26 mouse cellular contexts compared by ENCODE assay signal in the genomic region with DNA sequence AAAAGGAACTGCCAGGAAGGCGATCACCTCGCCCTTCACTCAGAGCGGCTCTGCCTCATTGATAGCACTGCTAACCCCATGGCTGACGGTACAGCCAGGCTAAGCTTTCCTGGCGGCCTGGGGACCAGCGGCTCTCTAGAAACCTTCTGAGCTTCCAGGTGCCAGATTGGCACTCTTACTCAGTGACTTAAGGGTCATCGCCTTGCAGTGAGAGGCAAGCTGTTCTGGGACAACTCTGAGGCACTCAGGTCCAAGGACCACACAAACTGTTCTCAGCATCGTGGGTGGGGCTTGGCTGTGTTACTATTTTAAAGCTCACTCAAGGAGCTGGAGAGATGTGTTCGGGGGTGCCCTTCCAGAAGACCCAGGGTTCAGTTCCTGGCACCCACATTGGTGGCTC. TPM values are rescaled to one million over a fixed set of nuclear protein-coding genes. Genes with fewer than 3 reads are reported as not detected.
DNase-seq lines count a peak whose midpoint lies in the region; ATAC-seq and TF ChIP-seq lines count a peak whose summit lies in the region.
"Had no signal": no experiment of that assay in that cellular context is flagged by ENCODE, and none has a peak within 500 bp of the region (broad histone marks: within the 10 kb centered on the region; RNA-seq: fewer than 3 reads in every experiment).

No protein-coding gene starts in this region.

- DNase-seq in forebrain, embryonic 11.5 days (ENCODE audit: low spot score) = no peak
- no peak for DNase-seq in layer of hippocampus, adult 2 months (ENCODE audit: low spot score in 2 of 2)
- no peak for DNase-seq in layer of hippocampus, adult 9-11 months
- peak; percentile 73 for DNase-seq in lung, postnatal 36 days
- no peak for DNase-seq in lung, postnatal 10 days
- DNase-seq: adrenal gland, adult 2 months; embryo, embryonic 11 days; heart, adult 18-20 months; heart, postnatal 10 days; kidney, adult 8-10 months; kidney, postnatal 10 days; liver, embryonic 13.5 days; thymus, postnatal 36 days had no signal

- no peaks in the 10 kb centered on the region for H3K9me3 ChIP-seq in forebrain, embryonic 12.5 days
- no peaks in the 10 kb centered on the region for H3K9me3 ChIP-seq in forebrain, embryonic 11.5 days (ENCODE audit: control insufficient read depth, low read length)
- H3K9me3 ChIP-seq: embryonic facial prominence, embryonic 13.5 days; heart, embryonic 12.5 days; hindbrain, embryonic 10.5 days; intestine, embryonic 15.5 days; limb, embryonic 13.5 days; liver, embryonic 13.5 days; lung, embryonic 15.5 days; megakaryocyte, embryonic 14.5 days; midbrain, embryonic 13.5 days had no signal

- ATAC-seq in forebrain, embryonic 12.5 days (ENCODE audit: low FRiP score) = no peak
- no peak for ATAC-seq in forebrain, embryonic 11.5 days (replicated peaks; ENCODE audit: low FRiP score)
- ATAC-seq: hindbrain, embryonic 16.5 days; intestine, embryonic 15.5 days; midbrain, embryonic 13.5 days had no signal

- H3K4me3 ChIP-seq in forebrain, embryonic 12.5 days (replicated peaks) = no peak overlapping the region
- H3K4me3 ChIP-seq in forebrain, embryonic 11.5 days (ENCODE audit: low read depth, low read length) = no peak overlapping the region
- H3K4me3 ChIP-seq in layer of hippocampus, adult 2 months = no peak overlapping the region
- H3K4me3 ChIP-seq: embryonic facial prominence, embryonic 13.5 days; erythroblast, embryonic 14.5 days; heart, embryonic 12.5 days; hindbrain, embryonic 10.5 days; intestine, embryonic 15.5 days; limb, embryonic 13.5 days; liver, embryonic 13.5 days; lung, embryonic 15.5 days; megakaryocyte, embryonic 14.5 days; midbrain, embryonic 13.5 days had no signal

- H3K27me3 ChIP-seq in forebrain, embryonic 12.5 days = no peaks in the 10 kb centered on the region
- H3K27me3 ChIP-seq in forebrain, embryonic 11.5 days (ENCODE audit: control insufficient read depth, insufficient read depth, low read length) = no peaks in the 10 kb centered on the region
- H3K27me3 ChIP-seq: embryonic facial prominence, embryonic 13.5 days; heart, embryonic 12.5 days; intestine, embryonic 15.5 days; limb, embryonic 13.5 days; liver, embryonic 13.5 days; lung, embryonic 15.5 days; midbrain, embryonic 13.5 days had no signal

- peak overlapping the region; percentile 38; the same call in 1 of the 2 replicates for H3K27ac ChIP-seq in forebrain, embryonic 12.5 days
- no peak overlapping the region for H3K27ac ChIP-seq in forebrain, embryonic 11.5 days (ENCODE audit: low read depth, low read length)
- peak overlapping the region; percentile 51; the same call in 1 of the 2 replicates for H3K27ac ChIP-seq in layer of hippocampus, adult 2 months
- H3K27ac ChIP-seq: embryonic facial prominence, embryonic 13.5 days; hindbrain, embryonic 10.5 days; intestine, embryonic 15.5 days; limb, embryonic 13.5 days; liver, embryonic 13.5 days; lung, embryonic 15.5 days; midbrain, embryonic 13.5 days had no signal

- no peak overlapping the region for H3K4me2 ChIP-seq in forebrain, embryonic 12.5 days
- no peak overlapping the region for H3K4me2 ChIP-seq in forebrain, embryonic 11.5 days (ENCODE audit: low read depth, low read length, severe bottlenecking)
- H3K4me2 ChIP-seq: embryonic facial prominence, embryonic 13.5 days; heart, embryonic 12.5 days; intestine, embryonic 15.5 days; limb, embryonic 13.5 days; liver, embryonic 13.5 days; lung, embryonic 15.5 days; midbrain, embryonic 13.5 days had no signal

- H3K36me3 ChIP-seq in forebrain, embryonic 12.5 days (replicated peaks) = peaks cover 74% of the 10 kb centered on the region
- peaks cover 16% of the 10 kb centered on the region for H3K36me3 ChIP-seq in forebrain, embryonic 11.5 days (ENCODE audit: control insufficient read depth, insufficient read depth, low read length)

- H3K9ac ChIP-seq in forebrain, embryonic 12.5 days = no peak overlapping the region
- no peak overlapping the region for H3K9ac ChIP-seq in forebrain, embryonic 11.5 days (ENCODE audit: low read length)
- H3K9ac ChIP-seq: embryonic facial prominence, embryonic 13.5 days; heart, embryonic 12.5 days; intestine, embryonic 15.5 days; limb, embryonic 13.5 days; liver, embryonic 13.5 days; lung, embryonic 15.5 days; midbrain, embryonic 13.5 days had no signal

- H3K4me1 ChIP-seq in forebrain, embryonic 12.5 days = no peaks in the 10 kb centered on the region
- H3K4me1 ChIP-seq in forebrain, embryonic 11.5 days (replicated peaks; ENCODE audit: control insufficient read depth, insufficient read depth, low read length) = no peaks in the 10 kb centered on the region
- H3K4me1 ChIP-seq: intestine, embryonic 15.5 days; liver, embryonic 13.5 days; lung, embryonic 15.5 days; megakaryocyte, embryonic 14.5 days; midbrain, embryonic 13.5 days had no signal

- WGBS in forebrain, embryonic 12.5 days = 91% methylated on average over 9 of the region's 9 CpGs
- WGBS in forebrain, embryonic 11.5 days = 91% methylated on average over 9 of the region's 9 CpGs

- no peak for TF ChIP-seq CTCF in layer of hippocampus, adult 2 months (conservative IDR thresholded peaks at IDR 0.05)

RNA-seq across cellular contexts. Expression of gene Rflna, which starts 12.6 kb away (rescaled TPM):
- 5.8 and 6.7 TPM in 2 replicates for polyA plus RNA-seq in forebrain, embryonic 12.5 days (2016; fragmentation: Nextera tagmentation; extraction: Ambion mirVana)
- polyA plus RNA-seq in forebrain, embryonic 11.5 days (2014; fragmentation: Nextera tagmentation; extraction: Ambion mirVana) = 4.5 and 6.0 TPM in 2 replicates
- under 1 TPM; 0.44 to 0.83 TPM for total RNA-seq in layer of hippocampus, adult 2 months (2021)
- total RNA-seq: MEL; monocyte, adult 5-6 weeks had no signal
- polyA plus RNA-seq: erythroblast, embryonic 14.5 days had no signal
